Mouse (Mus musculus) forebrain, embryonic 13.5 days (tissue): ENCODE measurements around the gene Fxyd7. TPM values are rescaled to one million over a fixed set of nuclear protein-coding genes. Genes with fewer than 3 reads are reported as not detected.

Source experiments
- ATAC-seq: fragments of 200-750 bp; cut with Nextera tagmentation; 2 replicates; pipeline ENCODE4 v1.8.0; 2017
- H3K27ac ChIP-seq: fragments of 300-500 bp; sonication (generic); 2 replicates; pipeline ENCODE4 v1.5.1; 2015; ENCODE audit warnings: inconsistent platforms, mild to moderate bottlenecking, moderate library complexity
- H3K27me3 ChIP-seq: fragments of 300-500 bp; sonication (generic); 2 replicates; pipeline ENCODE4 v1.6.1; 2015; ENCODE audit warnings: mild to moderate bottlenecking, inconsistent platforms
- H3K36me3 ChIP-seq: fragments of 300-500 bp; sonication (generic); 2 replicates; pipeline ENCODE4 v1.6.1; 2015; ENCODE audit warnings: mild to moderate bottlenecking, inconsistent platforms; ENCODE audit not compliant: poor library complexity, severe bottlenecking
- H3K4me1 ChIP-seq: fragments of 300-500 bp; sonication (generic); 2 replicates; pipeline ENCODE4 v1.6.1; 2015; ENCODE audit warnings: inconsistent platforms
- H3K4me2 ChIP-seq: fragments of 300-500 bp; sonication (generic); 2 replicates; pipeline ENCODE4 v1.6.1; 2015; ENCODE audit warnings: inconsistent platforms, mild to moderate bottlenecking, moderate library complexity
- H3K4me3 ChIP-seq: fragments of 300-500 bp; sonication (generic); 2 replicates; pipeline ENCODE4 v1.5.1; 2015; ENCODE audit warnings: mild to moderate bottlenecking, inconsistent platforms
- H3K9ac ChIP-seq: fragments of 300-500 bp; sonication (generic); 2 replicates; pipeline ENCODE4 v1.6.1; 2015; ENCODE audit warnings: mild to moderate bottlenecking, inconsistent platforms
- H3K9me3 ChIP-seq: fragments of 300-500 bp; sonication (generic); replicated peaks from 2 replicates; pipeline ENCODE4 v1.6.1; 2016; ENCODE audit warnings: inconsistent platforms
- WGBS: fragments of 180-500 bp; shearing (Covaris S2); methylation state at CpG from one replicate; pipeline ENCODE4 v1.1.7; 2015; 5-methylcytosine and 5-hydroxymethylcytosine counted together
- polyA plus RNA-seq: library from polyadenylated mRNA; unstranded; fragments of >200 nt; fragmentation: Nextera tagmentation; extraction: Ambion mirVana; gene quantifications from 2 replicates; pipeline ENCODE4 v1.2.1, GENCODE M21; 2015

Gene Fxyd7
- polyA plus RNA-seq, 1 experiment from 2014 or later, result 19.8 TPM

GRCm38 (mm10) chr7:31057071-31057470 lies 5.8 kb upstream of the Fxyd7 start, which contains the start of gene Fxyd1:
TSS of gene Fxyd1 (minus strand) at chr7:31057199.
- H3K4me3 ChIP-seq, result no peak within 1 kb of the TSS
- no peak within 1 kb of the TSS for H3K9ac ChIP-seq
- no peaks in the 10 kb centered on the region for H3K36me3 ChIP-seq
- H3K27me3 ChIP-seq, result peaks cover 32% of the 10 kb centered on the region
- no peak within 1 kb of the TSS for H3K27ac ChIP-seq
- 73% methylated on average over 2 of the region's 2 CpGs for WGBS
- no peak within 1 kb of the TSS for H3K4me2 ChIP-seq
- no peaks in the 10 kb centered on the region for H3K9me3 ChIP-seq
- no peak for ATAC-seq
- H3K4me1 ChIP-seq, result peaks cover 17% of the 10 kb centered on the region

GRCm38 (mm10) chr7:31056448-31056847 lies 5.2 kb upstream of the Fxyd7 start:
- Histone ChIP-seq H3K4me1 (peaks cover 24% of the 10 kb centered on the region), H3K36me3 (no peaks in the 10 kb centered on the region), H3K4me2 (no peak overlapping the region), H3K4me3 (no peak overlapping the region), H3K9me3 (no peaks in the 10 kb centered on the region), H3K27ac (no peak overlapping the region), H3K9ac (no peak overlapping the region), H3K27me3 (peaks cover 38% of the 10 kb centered on the region)
- no peak for ATAC-seq
- WGBS, result 79% methylated on average over 7 of the region's 7 CpGs

DNA sequence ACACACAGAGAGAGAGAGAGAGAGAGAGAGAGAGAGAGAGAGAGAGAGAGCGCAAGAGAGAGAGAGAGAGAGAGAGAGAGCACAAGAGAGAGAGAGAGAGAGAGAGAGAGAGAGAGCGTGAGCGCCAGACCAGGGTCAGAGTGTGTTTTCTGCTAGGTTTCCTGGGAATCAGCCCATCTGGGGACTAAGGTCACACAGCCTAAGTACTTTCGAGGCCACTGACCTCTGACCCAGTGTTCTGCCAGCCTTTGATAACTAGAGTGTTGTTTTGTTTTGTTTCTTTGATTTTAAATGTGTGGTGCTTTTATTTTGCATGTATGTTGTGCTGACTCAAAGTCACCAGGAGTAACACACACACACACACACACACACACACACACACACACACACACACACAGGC lies 4.6 kb upstream of the Fxyd7 start:
- no peak overlapping the region for H3K4me3 ChIP-seq
- H3K36me3 ChIP-seq, result no peaks in the 10 kb centered on the region
- no peak for ATAC-seq
- peaks cover 44% of the 10 kb centered on the region for H3K27me3 ChIP-seq
- H3K9me3 ChIP-seq, result no peaks in the 10 kb centered on the region
- no peak overlapping the region for H3K4me2 ChIP-seq
- H3K9ac ChIP-seq, result no peak overlapping the region
- H3K27ac ChIP-seq, result no peak overlapping the region
- H3K4me1 ChIP-seq, result peaks cover 29% of the 10 kb centered on the region
- 3% methylated on average over 3 of the region's 4 CpGs for WGBS

- H3K4me3 ChIP-seq, result no peak overlapping the region
- no peaks in the 10 kb centered on the region for H3K9me3 ChIP-seq
- H3K27ac ChIP-seq, result no peak overlapping the region
- no peak overlapping the region for H3K9ac ChIP-seq
- H3K4me2 ChIP-seq, result no peak overlapping the region
- 4% methylated on average over 10 of the region's 10 CpGs for WGBS
- peaks cover 34% of the 10 kb centered on the region for H3K4me1 ChIP-seq
- H3K36me3 ChIP-seq, result no peaks in the 10 kb centered on the region
- peaks cover 48% of the 10 kb centered on the region for H3K27me3 ChIP-seq
- no peak for ATAC-seq
Measured at GRCm38 (mm10) chr7:31055354-31055824, 4.1 kb upstream of the Fxyd7 start.

DNA sequence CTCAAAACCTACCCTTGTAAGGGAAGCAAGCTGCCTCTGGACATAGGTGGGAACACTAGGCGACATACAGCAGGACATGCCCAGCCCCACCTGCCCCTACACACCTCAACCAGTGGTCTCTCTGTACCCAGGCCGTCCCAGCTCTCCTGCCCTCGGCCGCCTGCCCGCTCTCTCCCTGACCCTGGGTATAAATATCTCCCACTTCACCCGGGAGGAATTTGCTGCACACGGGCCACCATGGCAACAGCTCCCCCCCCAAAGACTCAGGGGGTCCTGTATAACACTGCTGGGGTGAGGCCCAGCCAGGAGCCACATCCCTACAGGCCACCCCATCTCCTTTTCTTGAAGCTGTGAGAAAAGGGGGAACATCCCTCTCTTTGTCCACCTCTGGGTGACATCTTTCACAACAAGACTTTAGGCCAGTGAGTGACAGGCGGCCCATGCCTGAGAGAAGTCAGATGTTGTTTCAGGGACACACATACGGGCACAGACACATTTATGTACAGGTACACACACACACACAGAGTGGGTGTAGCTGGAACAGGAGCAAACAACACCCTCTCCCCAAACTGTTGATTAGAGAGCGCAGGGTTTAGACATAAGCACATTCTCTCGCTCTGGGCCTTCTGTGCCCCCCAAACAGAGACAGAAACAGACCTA lies 3.5 kb upstream of the Fxyd7 start:
- no peaks in the 10 kb centered on the region for H3K9me3 ChIP-seq
- no peaks in the 10 kb centered on the region for H3K36me3 ChIP-seq
- no peak overlapping the region for H3K9ac ChIP-seq
- no peak for ATAC-seq
- H3K4me2 ChIP-seq, result no peak overlapping the region
- H3K4me1 ChIP-seq, result peaks cover 40% of the 10 kb centered on the region
- no peak overlapping the region for H3K27ac ChIP-seq
- WGBS, result 40% methylated on average over 11 of the region's 11 CpGs
- peaks cover 53% of the 10 kb centered on the region for H3K27me3 ChIP-seq
- no peak overlapping the region for H3K4me3 ChIP-seq

- ATAC-seq, result no peak
- peaks cover 48% of the 10 kb centered on the region for H3K4me1 ChIP-seq
- H3K36me3 ChIP-seq, result no peaks in the 10 kb centered on the region
- peaks cover 60% of the 10 kb centered on the region for H3K27me3 ChIP-seq
- 30% methylated on average over 10 of the region's 10 CpGs for WGBS
- no peaks in the 10 kb centered on the region for H3K9me3 ChIP-seq
- no peak overlapping the region for H3K4me3 ChIP-seq
- no peak overlapping the region for H3K9ac ChIP-seq
- no peak overlapping the region for H3K27ac ChIP-seq
- H3K4me2 ChIP-seq, result no peak overlapping the region
Measured at GRCm38 (mm10) chr7:31053882-31054447, 2.7 kb upstream of the Fxyd7 start.

DNA sequence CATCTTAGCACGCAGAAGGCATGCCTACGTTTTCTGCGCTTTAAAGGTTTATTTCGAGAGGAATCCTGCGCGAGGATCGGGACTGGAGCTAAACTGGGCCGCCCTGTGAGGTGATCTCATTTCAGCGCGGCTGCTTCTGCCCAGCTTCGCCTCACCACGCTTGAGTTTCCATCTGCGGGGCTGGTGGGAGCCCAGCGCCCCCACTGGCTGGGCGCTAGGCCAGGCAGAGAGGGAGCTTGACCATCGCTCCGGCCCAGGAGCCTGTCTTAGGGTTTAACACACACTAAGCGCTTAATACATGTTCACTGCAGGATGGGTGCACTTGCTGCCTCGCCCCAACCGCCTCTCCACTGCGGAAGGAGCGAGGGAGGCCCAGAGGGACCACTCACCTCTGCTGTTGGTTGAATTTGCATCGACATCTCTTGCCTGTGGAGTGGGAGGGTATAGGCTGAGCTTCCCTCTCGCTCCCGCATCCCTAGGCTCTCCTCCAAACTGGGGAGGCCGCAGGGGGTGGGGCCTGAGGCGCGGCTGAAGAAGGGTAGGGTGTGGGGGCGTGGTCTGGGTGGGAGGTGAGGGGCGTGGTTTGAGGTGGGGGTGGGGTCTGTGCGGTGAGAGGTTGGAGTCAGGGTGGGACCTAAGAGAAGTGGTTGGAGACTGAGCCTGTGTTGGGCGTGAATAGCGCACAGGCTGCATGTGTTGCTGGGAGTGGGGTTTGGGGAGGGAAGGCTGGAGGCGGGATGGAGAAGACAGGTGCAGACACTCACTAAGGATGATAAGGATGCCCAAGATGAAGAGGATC lies 1.6 kb upstream of the Fxyd7 start:
- Histone ChIP-seq H3K27me3 (peaks cover 64% of the 10 kb centered on the region), H3K4me1 (peaks cover 48% of the 10 kb centered on the region), H3K9me3 (no peaks in the 10 kb centered on the region), H3K36me3 (no peaks in the 10 kb centered on the region), H3K9ac (no peak overlapping the region; the same call in 1 of the 2 replicates), H3K4me2 (peak overlapping the region; percentile 45), H3K27ac (no peak overlapping the region), H3K4me3 (peak overlapping the region; percentile 20)
- peak; percentile 4; the same call in 1 of the 2 replicates for ATAC-seq
- WGBS, result under 1% methylated on average over 34 of the region's 34 CpGs

DNA sequence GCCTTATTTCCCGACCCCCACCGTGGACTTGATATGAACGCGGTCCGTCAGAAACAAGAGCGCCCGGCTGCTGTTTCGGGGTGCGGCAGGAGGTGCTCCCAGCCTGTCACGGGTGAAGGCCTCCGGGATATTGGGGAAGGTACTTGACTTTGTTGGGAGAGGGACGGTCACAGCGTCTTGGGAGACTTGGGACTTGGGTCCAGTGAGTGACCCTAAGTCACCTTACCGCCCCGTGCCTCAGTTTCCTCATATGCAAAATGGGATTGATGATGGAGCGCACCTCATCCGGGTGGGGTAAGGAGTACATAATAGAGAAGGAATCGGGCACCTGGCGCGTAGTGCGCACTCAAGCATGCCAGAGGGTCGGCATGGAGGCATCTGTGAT lies 976 bp upstream of the Fxyd7 start:
- H3K9me3 ChIP-seq, result no peaks in the 10 kb centered on the region
- H3K27me3 ChIP-seq, result peaks cover 64% of the 10 kb centered on the region
- 2% methylated on average over 22 of the region's 22 CpGs for WGBS
- H3K27ac ChIP-seq, result no peak overlapping the region
- peak overlapping the region; percentile 45 for H3K4me2 ChIP-seq
- ATAC-seq, result no peak
- H3K36me3 ChIP-seq, result no peaks in the 10 kb centered on the region
- H3K9ac ChIP-seq, result no peak overlapping the region
- peaks cover 48% of the 10 kb centered on the region for H3K4me1 ChIP-seq
- peak overlapping the region; percentile 31 for H3K4me3 ChIP-seq

DNA sequence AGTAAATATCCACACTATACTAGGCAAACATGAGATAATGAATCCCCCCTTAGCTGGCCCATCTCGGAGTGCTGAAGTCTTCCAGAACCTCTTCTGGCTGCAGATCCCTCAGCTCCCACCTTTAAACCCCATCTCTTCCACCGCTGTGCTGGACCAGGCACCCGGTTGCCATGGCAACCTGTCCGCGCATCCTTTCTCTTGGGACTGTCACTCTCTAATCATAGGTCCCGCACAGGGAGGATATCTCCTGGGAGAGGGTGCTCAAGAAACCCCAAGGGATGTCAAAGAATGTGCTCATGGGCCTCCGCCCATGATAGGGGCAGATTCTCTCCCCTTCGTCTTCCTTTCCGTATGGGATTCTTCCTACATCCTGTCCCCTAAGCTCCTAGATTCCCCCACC lies 346 bp downstream of the Fxyd7 start:
- peaks cover 48% of the 10 kb centered on the region for H3K4me1 ChIP-seq
- H3K9ac ChIP-seq, result peak overlapping the region; percentile 47
- under 1% methylated on average over 9 of the region's 9 CpGs for WGBS
- H3K4me3 ChIP-seq, result peak overlapping the region; percentile 31
- peaks cover 67% of the 10 kb centered on the region for H3K27me3 ChIP-seq
- ATAC-seq, result no peak
- no peaks in the 10 kb centered on the region for H3K9me3 ChIP-seq
- no peaks in the 10 kb centered on the region for H3K36me3 ChIP-seq
- peak overlapping the region; percentile 56 for H3K4me2 ChIP-seq
- no peak overlapping the region for H3K27ac ChIP-seq

DNA sequence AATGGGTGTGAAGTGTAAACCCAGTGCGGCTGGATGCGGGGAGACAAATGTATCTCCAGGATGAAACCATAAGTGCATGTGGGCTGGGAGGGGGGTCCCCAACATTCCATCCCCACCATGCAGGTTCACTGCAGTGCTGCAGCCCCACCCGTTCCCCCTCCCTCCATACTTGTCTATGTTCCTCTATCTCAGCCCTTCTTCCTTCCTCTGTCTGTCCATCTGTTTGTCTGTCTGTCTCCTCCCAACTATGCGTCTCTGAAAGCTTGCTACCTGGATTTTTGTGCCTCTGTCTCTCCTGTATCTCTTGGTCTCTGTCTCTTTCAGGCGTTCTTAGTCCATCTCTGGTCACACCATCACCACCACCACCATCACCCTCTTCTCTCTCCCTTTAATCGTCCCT lies 780 bp downstream of the Fxyd7 start:
- 2% methylated on average over 6 of the region's 6 CpGs for WGBS
- Histone ChIP-seq H3K9me3 (no peaks in the 10 kb centered on the region), H3K27me3 (peaks cover 68% of the 10 kb centered on the region), H3K27ac (no peak overlapping the region), H3K4me3 (peak overlapping the region; percentile 31), H3K9ac (peak overlapping the region; percentile 47), H3K4me2 (peak overlapping the region; percentile 56), H3K36me3 (no peaks in the 10 kb centered on the region), H3K4me1 (peaks cover 47% of the 10 kb centered on the region)
- no peak for ATAC-seq

GRCm38 (mm10) chr7:31049846-31050281 lies 1.4 kb downstream of the Fxyd7 start:
- Histone ChIP-seq H3K9ac (peak overlapping the region; percentile 14; the same call in 1 of the 2 replicates), H3K27me3 (peaks cover 69% of the 10 kb centered on the region), H3K36me3 (no peaks in the 10 kb centered on the region), H3K4me3 (peak overlapping the region; percentile 31), H3K27ac (peak overlapping the region; percentile 59), H3K4me2 (peak overlapping the region; percentile 56), H3K9me3 (no peaks in the 10 kb centered on the region), H3K4me1 (peaks cover 41% of the 10 kb centered on the region)
- peak; percentile 48 for ATAC-seq
- under 1% methylated on average over 10 of the region's 15 CpGs for WGBS
